Mouse (Mus musculus): Measurements from ENCODE around the gene Nr6a1.
A peak's percentile ranks its signal among the peaks of the same experiment; 100 is the strongest.

Nr6a1 gene

DNA sequence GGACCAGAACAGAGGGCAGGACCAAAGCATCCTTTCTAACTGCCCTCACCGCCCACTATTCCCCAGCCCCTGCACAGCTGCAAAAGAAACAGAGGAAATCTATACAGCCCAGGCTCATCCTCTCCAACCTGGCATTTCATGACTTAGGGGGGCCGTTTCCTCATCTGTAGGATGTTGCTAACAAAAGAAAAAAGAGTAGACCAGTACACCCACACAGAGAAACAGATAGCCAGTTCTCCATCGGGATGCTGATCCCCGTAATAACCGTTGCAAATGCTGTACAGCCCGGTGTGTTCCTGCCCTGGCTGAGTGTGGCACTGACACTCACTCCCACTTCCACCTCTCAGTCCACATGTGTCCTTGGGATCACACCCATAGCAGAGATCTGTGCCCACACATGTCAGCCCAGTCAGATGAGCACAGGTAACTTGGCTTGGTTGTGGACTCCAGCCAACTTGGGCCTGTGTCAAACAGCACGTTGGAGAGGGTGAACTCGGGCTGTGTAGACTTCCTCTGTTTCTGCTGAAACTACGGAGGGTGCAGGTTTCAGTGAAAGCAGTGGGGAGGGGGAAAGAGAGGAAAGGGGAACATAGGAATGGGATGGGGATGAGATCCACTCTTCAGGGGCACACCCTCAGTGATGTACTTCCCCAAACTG is 9.4 kb upstream of the Nr6a1 start:
- DNase-seq (ENCODE audit: low spot score), result no peak

DNA sequence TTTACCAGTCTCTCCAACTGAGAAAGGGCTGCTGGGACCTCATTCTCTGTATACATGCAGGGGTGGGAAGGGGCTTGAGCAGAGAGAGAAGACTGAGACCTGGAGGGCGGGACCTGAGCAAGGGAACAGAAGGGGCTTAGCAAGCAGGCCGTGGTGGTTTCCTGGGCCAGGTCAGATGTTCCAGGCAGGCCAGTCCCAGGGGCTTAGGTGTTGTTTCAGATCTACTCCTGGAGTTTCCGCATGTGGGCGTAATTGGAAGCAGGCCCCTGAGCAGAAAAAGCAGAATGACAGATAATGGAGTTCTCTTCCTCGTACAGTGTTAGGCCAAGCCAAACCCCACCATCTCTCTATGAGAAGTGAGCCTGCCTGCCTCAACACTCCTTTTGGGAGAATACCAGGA is 7.4 kb upstream of the Nr6a1 start:
- DNase-seq (ENCODE audit: low spot score), result no peak

DNA sequence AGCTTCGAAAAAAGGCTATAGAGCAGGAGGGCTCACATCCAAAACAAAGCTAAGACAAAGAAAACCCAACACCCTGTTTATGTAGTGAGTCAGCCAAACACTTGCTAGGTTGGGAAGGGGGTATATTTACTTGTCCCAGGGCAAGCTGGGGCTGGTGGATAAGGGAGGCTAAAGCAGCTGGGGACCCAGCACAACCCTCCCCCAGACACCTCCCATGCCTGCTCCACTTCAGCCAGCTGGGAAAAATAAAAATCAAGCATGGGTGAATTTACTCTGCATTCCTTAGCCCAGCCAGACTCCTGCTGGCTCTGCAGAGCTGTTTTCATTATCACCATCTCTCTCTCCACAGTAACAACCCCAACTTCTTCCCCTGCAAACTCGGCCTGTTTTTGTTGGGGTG is 6.4 kb upstream of the Nr6a1 start:
- DNase-seq (ENCODE audit: low spot score), result peak; percentile 34

DNA sequence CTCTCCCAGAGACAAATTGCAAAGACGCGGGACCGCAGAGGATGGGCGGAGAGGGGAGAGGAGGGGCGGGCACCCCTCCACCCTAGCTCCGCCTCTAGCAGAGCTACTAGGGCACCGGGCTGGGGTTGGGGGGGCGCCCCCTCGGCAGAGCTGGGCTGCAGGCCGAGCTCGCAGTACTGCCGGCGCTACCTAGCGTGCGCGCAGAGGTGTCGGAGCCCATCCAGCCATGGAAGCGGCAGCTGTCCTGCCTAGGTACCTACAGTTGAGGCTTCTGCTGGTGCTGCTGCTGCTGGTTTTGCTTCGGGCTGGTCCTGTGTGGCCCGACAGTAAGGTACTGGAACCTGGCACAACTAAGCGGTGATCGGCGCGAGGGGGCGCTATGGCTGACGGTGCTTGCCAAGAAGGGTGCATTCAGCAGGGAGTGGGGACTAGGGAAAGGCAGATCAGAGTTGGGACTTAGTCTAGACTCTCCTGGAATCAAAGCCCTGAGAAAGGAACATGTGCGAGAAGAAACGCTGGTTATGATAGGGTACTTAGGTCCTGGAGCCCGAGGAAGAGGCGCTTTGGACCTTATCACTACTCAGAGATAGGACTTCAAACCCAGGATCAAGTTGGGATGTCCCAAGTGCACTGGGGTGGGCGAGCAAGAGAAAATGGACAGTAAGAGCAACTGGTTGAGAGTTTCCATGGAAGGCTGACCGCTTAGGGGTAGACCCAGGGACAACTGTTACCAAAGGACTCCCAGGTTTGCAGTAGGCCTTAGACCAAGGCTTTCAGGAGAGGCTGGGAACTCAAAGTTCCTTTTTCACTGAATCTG is 4.6 kb upstream of the Nr6a1 start, which contains the start of gene Olfml2a:
Gene Olfml2a (plus strand): TSS at position 128 of the 817 bp plus-strand sequence.
- peak; percentile 80 for DNase-seq (ENCODE audit: low spot score)

GRCm38 (mm10) chr2:38930269-38930668 is 2.8 kb upstream of the Nr6a1 start:
- no peak for DNase-seq (ENCODE audit: low spot score)

- DNase-seq (ENCODE audit: low spot score), result peak; percentile 98
Observed at GRCm38 (mm10) chr2:38926145-38926891, 1.2 kb downstream of the Nr6a1 start.

GRCm38 (mm10) chr2:38925171-38926080 is 2.1 kb downstream of the Nr6a1 start:
- DNase-seq (ENCODE audit: low spot score), result peak; percentile 62

- peak; percentile 58 for DNase-seq (ENCODE audit: low spot score)
Observed at GRCm38 (mm10) chr2:38924571-38924970, 2.9 kb downstream of the Nr6a1 start.

DNA sequence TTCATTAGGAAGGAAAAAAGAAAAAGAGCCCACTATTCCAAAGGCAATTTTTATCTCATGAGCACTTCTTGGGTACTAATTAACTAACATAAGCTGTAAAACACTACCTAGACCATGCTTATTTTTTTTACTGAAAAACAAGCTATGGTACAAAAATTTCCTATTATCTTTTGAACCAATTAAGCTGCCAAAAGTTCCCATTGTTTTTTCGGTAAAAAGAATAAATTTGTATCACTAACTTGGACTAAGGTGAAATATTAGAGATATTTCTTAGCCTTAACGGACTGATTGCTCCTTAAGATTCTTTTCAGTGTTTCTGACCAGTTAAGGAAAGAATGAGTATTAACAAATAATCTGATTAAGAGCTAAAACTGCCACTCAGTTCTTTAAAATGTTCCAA is 3.6 kb downstream of the Nr6a1 start:
- no peak for DNase-seq (ENCODE audit: low spot score)

GRCm38 (mm10) chr2:38923471-38923870 is 4.0 kb downstream of the Nr6a1 start:
- DNase-seq (ENCODE audit: low spot score), result peak; percentile 19

DNA sequence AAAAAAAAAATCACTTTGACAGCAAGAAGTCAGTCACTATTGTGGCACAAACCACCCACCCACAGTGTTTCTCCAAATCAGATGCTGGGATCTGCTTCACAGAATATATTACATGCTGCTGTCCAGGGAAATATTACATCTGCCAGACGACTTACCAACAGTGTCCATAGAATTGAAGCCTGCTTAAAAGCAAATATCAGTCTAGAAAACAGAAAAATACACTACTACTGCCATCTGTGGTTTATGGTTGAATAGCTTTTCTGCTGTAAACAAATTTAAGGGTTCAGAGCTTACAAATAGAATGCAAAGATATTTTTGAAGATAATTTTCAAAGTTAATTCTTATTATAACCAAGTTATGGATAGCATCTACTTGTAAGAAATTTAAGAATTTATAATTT is 6.1 kb downstream of the Nr6a1 start:
- DNase-seq (ENCODE audit: low spot score), result no peak

GRCm38 (mm10) chr2:38916947-38917691 is 10.4 kb downstream of the Nr6a1 start:
- DNase-seq (ENCODE audit: low spot score), result no peak

DNA sequence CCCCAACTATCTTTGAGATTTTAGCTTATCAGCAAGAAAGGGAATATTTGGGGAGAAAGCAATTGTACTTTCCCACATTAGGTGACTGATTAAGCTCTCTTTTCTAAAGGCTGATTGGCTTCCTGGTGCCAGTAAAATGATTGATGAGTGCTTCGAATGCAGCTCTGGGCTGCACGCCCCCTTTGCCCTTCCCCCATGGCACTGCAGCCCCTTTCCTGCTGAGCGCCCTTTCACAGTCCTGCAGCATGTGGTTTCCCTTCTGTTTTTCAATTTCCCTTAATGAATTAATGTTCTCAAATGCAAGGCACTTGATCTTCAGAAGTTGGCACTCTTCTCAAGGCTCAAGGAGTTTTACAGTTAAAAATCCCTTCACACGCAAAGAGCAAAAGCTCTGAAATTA is 12.5 kb downstream of the Nr6a1 start:
- DNase-seq (ENCODE audit: low spot score), result peak; percentile 74

GRCm38 (mm10) chr2:38914517-38914916 is 13.0 kb downstream of the Nr6a1 start:
- peak; percentile 24 for DNase-seq (ENCODE audit: low spot score)

- DNase-seq (ENCODE audit: low spot score), result no peak
Observed at GRCm38 (mm10) chr2:38908604-38909003, 18.9 kb downstream of the Nr6a1 start.

- DNase-seq (ENCODE audit: low spot score), result no peak
Observed at GRCm38 (mm10) chr2:38906097-38906496, 21.4 kb downstream of the Nr6a1 start.

- DNase-seq (ENCODE audit: low spot score), result no peak
Observed at GRCm38 (mm10) chr2:38904290-38904689, 23.2 kb downstream of the Nr6a1 start.

- DNase-seq (ENCODE audit: low spot score), result no peak
Observed at GRCm38 (mm10) chr2:38902866-38903265, 24.6 kb downstream of the Nr6a1 start.

- peak; percentile 12 for DNase-seq (ENCODE audit: low spot score)
Observed at GRCm38 (mm10) chr2:38880907-38881672, 46.4 kb downstream of the Nr6a1 start.

DNA sequence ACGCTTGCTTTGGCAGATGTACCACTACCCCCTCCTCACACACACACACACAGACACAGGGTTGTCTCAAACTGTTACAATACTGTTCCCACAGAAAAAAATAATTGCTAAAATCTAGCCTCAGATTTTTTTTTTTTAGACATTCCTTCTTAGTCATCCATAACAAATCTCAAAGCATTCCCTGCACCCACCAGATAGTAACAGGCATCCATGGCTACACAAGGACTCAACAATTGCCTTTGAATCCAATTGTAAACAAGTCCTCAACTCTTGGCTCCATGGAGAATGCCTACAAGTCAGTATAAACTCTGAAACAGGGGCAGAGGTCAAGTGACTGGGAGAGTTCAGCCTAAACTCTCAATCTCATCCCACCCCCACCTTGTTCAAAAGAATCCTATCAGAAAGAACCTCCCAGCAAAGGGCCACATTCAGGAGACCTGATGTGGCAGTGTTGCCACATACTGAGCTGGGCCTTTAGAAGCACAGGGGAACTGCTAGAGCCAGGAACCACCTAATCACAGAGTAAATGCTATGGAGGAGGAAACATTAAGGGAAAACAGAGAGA is 52.9 kb downstream of the Nr6a1 start:
- peak; percentile 57 for DNase-seq (ENCODE audit: low spot score)
